Mouse (Mus musculus) right cerebral cortex, postnatal 25 days (tissue): Measurements from ENCODE around the gene Golga7b.

Experiments used
- DNase-seq: peaks from one replicate; pipeline ENCODE4 v3.0.0; 2022

The Golga7b gene

DNA sequence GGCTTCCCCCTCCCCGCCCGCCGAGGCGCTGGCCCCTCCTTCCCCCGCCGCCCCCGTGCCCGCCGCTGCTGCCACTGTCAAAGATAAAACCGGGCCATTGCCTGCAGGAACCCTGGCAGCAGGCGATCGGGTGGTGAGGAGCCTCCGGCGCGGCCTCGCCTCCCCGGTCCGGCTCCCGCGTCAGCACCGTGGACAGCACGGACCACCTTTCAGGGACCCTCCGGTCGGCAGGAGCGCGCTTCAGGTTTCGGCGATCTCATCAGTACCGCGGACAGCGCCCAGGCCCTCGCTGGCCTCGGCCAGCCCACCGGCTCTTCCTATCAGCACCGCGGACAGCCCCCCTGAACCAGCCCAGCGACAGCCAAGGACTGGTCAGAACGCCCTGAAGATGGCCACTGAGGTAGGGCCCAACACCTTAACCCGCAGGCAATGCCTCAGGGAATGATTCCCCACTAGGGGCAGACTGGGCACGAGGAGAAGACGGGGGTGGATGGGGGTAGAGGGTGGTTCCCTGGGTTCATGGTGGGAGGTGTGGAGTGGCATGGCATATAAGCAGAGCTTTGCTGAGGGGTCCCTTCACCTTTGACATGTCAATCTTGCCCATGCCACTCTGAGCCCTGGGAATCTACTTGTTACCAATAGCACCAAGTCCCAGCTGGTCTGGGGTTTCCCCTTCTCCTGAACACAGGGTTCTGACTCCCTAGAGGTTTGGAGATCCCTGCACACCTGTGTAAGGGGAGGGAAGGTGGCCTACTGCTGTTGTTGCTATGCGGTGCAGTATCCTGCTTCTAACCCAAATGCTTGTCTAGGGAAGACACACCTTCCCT lies 8.6 kb downstream of the Golga7b start:
- DNase-seq, result peak; percentile 61

DNA sequence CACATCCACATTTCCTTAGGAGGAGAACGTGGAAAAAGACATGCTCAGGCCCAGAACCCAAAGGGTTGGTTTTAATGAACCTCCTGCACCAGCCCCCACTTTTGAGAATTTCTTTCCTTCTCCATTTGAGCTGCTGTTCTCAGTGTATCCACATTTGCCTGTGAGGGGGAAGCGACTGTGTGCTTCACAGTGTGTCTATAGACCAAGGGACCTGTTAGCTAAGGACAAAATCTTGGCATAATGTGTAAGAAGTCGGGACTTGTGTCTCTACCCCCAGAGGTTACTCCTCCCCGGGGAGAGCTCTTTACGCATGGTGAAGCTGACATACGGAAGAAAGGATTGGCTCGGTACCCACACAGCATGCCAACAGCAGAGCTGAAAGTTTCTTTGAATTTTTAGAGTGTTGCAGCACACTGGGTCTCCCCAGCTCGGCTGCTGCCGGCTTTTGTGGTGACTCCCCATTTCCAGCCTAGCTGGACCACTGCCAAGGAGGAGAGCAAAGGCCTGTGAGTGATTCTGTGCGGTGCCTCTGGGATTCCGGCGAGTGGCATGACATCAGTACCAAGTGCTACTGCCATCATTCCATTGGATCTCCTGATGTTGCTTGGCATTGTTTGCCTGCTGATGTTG lies 9.4 kb downstream of the Golga7b start:
- peak; percentile 47 for DNase-seq

DNA sequence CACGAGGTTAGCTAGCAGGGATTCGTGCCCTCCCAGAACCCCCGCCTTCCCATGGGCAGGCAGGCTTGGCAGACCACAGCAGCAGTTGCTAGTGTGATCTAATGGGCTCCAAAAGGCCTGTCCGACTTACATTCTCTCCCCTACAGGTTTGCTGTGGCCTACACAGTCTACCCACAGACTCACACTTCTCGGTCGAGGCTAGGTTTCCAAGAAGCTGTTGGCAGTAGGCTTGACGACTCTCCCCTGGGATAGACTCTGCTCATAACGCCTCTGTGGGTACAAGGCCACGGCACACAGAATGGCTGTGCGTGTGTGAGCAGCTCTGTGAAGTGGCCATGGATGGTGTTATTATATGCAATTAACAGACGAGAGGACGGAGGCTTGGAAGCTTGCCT lies 9.9 kb downstream of the Golga7b start:
- no peak for DNase-seq

DNA sequence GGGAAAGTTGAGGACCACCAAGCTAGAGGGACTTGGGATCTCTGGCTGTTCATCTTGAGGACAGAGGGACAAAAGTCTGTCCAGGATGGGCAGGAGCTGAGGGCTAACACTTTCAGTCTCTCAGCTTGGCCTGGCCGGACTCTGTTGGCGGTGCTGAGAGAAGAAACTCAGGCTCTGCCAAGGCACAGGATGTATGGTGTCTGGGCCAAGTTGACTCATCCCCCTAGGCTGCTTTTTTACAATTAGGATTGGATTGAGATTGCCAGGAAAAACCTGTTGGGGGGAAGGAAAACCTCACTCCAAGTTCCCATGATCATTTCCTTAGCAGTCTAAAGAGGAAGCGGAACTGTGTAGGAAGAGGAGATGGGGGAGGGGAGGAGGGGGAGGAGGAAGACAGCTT lies 10.7 kb downstream of the Golga7b start:
- DNase-seq, result no peak

DNA sequence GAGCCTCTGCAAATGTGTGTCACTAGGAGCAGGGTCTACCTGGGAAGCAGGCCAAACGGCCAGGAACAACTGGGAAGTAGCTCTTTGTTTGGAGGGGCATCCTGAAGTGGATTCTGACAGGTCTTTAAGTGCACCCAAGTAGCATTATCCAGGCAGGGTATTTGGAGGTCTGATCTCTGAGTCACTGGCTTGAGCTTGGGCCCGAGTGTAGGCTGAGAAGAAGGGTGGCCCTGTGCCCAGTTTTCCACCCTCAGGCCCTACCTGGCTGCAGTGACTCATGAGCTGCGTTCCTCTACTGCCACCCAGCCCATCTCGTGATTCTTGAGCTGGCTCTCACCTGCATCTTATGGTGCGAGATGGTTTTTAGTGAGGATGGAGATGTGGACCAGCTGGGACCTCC lies 11.2 kb downstream of the Golga7b start:
- peak; percentile 36 for DNase-seq

DNA sequence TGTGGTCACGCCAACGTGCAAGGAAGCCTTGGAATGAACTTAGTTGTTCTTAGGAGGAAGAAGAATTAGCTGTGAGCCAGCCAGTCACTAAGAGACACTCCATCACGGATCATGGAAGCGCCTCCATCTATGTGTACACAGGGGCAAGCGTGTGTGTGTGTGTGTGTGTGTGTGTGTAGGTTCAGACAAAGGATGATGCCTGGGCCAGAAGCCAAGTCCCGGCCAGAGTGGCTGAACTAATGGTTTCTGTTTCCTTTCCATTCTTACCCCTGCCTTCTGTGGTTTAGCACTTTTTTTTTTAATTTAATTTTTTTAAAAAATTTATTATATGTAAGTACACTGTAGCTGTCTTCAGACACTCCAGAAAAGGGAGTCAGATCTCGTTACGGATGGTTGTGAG lies 13.1 kb downstream of the Golga7b start:
- no peak for DNase-seq

DNA sequence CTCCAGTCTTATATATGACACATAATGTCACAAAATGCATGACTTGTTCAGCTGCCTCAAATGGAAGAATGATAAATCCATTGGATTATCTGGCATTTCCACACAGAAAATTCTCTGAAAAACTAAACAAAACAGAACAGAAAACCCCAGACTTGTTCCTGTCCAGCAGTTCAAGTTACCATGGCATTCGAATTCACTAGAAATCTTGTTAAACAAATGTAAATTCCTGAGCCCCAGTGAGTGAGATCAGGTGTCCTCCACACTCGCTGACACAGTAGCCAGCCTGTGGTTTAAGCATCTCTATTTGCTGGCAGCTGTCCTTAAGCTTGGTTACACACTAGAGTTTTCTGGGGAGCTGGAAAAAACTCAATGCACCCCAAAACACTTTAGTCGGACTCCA lies 16.1 kb downstream of the Golga7b start:
- no peak for DNase-seq

DNA sequence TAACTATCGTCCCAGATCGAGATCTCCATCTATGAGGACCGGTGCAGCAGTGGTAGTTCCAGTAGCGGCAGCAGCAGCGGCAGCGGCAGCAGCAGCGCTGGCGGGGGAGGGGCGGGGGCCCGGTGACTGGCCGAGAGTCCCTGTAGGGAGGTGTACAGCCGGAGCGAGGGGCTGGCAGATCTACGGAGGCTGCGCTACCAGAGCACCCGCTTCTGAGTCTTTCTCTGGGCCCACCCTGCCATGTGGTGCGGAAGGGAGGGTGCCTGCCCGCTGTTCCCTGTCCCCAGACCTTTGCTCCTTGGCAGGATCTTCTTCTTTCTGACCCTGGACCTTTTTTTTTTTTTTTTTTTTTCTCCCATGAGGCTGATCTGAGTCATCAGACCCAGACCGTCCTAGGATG lies 21.0 kb downstream of the Golga7b start:
- no peak for DNase-seq

DNA sequence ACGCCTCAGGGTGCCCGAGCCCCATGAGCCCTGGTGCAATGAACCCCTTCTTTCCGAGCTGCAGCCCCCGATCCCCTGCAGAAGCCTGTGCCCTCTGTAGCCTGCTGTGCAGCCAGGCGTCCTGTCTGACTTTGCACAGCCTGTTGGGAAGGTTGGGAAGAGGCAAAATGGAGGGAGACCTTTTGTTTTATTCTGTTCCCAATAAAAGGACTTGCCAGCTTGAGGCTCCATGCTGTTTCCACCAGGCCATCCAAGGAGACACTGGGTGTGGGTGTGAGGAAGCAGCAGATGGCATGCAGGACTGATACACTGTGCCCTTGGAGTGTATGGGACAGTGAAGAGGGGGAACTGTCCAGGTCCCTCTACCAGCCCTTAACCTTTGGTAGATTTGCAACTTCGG lies 22.7 kb downstream of the Golga7b start:
- DNase-seq, result no peak

DNA sequence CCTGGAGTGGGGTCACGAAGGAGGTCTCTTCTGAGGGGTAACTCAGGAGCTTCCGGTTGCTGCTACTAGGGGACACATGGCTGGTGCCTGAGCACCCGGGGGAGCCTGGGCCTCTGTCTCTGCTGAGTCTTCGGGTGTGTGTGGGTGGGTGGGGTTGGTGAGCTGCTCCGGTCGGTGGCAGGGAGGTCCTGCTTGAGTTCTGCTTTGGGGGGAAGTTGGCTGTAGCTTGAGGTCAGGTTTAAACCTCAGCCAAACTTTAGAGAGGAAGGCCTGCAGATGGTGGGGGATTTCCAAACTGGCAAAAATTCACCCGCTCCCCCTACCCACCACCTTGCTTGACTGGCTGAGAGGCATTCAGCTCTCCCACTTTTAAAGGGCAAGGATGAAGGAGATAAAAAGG lies 23.8 kb downstream of the Golga7b start:
- DNase-seq, result no peak

DNA sequence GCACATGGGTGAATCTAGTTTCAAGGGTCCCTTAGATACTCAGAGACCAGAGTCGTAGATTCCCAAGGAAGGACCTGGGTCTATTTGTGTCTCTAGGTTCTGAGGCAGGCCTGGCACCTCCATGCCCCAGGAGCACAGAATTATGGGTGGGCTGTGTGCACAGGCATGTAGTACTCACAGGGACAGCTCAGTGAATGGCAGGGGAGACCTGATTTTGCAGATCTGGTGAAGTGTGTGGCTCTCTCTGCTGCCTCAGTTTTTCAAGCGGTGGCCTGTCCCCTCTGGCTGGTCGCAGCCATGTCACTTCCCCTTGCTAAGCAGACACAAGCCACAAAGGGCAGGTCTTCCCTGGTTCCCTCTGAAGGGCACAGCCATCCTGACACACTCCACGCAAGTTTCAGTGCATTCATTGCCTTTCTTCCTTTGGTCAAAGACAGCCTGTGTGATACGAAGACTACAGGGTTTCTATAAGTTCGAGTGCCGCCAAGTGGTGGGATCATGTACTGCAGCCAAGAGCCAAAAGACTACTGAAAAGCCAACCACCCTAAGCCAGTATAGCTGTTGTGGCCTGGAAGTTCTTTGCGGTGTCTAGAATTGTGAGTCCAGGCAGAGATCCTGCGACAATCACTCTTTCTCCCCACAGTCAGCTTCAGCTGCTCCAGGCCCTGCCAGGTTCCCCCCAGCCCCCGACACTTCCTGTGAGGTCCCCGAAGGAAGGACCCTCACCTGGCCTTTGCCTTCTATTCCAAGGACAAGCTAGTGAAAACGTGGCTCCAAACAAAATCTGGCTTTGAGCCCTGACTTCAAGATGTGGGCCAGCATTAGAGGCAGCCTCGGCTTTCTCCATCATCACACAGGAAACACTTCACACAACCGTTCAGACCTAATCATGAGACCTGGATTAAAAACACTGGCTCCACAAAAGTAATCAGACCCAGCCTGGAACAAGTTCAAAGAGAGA lies 24.9 kb downstream of the Golga7b start:
- DNase-seq, result peak; percentile 84

DNA sequence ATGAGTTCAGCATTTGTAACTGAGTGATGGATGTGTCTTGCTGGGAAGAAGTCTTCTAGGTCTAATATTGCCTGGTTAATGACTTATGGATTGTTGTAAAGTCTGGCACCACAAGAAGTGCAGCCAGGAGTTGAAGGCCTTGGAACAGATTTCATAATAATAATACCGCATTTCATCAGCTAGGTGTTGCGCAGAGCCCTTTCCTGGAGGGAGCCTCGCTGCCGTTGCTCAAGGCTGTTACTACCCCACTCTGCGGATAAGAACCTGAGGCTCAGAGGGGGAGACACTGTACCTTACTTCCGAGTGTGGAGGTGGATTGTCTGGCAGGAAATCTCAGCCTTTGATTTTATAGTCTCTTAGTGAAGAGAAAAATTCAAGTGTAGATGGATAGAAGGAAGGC lies 29.9 kb downstream of the Golga7b start:
- DNase-seq, result no peak

DNA sequence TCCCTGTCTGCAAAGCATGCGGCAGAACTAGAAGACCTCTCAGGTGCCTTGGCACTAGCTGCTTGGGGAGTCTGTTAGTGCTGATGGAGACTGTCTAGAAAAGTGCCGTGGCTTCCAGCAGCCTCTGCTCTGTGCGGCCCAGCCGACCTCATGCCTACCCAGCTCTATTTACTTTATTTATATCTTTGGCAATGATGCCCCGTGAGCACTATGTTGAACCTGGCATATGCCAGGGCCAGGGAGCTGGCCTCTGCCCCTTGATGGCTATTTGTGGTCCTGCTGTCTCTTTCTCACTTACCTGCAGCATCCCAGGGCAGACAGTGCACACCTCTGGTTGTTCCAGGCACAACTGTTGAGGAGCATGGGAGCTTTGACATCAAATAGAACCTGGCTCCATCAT lies 31.1 kb downstream of the Golga7b start:
- DNase-seq, result no peak

DNA sequence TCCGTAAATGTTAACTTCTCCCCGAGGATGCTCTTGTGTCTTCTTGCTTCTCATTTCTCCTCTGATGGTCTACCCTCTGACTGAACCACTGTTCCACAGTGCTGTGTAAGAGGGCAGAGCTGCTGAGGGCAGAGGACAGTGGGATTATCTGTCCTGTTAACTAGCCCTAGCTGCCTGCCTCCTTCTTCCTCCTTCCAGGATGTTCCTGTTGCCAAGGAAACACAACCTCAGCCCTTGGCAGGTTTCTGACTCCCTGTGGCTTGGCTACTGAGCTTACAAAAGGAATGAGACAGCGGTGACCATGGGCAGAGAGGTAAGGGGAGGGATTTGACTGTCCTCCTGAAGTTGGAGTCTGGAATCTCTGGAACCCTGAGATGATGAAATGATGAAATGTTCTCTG lies 32.2 kb downstream of the Golga7b start:
- DNase-seq, result no peak

DNA sequence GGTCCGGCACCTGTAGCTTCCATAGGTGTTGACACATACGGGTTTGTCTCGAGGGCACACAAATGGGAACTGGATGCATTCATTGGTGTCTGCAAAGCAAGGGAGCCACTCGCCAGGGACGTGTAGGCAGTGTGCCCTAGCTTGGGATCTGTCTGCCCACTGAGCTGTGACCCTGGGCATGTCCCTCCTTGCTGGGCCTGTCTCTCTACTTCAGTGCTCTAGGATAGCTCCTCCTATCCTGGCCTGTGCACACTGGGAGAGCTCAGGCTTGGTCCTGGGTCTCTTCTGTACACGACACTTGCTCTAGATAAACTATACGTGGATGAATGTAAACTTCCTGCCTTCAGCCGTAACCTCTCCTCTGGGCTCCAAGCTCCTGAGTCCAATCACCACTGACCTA lies 36.8 kb downstream of the Golga7b start:
- no peak for DNase-seq

DNA sequence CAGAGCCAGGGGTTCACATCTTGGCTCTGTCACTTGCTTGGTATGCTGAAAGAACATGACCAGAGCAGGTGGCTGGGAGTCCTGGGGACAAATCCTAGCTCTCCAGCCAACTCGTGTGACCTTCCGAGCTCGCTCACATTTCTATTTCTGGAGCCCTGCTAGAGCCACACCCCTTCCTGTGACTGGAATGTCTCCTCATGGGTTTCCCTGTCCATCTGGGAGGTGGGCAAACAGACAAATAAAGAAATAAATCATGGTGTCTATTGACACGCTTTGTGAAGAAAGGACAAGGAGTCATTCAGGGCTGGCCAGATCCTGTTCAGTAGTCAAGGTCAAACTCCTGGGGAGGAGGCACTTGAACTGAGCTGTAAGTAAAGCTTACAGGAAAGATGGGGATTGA lies 41.0 kb downstream of the Golga7b start:
- DNase-seq, result no peak

DNA sequence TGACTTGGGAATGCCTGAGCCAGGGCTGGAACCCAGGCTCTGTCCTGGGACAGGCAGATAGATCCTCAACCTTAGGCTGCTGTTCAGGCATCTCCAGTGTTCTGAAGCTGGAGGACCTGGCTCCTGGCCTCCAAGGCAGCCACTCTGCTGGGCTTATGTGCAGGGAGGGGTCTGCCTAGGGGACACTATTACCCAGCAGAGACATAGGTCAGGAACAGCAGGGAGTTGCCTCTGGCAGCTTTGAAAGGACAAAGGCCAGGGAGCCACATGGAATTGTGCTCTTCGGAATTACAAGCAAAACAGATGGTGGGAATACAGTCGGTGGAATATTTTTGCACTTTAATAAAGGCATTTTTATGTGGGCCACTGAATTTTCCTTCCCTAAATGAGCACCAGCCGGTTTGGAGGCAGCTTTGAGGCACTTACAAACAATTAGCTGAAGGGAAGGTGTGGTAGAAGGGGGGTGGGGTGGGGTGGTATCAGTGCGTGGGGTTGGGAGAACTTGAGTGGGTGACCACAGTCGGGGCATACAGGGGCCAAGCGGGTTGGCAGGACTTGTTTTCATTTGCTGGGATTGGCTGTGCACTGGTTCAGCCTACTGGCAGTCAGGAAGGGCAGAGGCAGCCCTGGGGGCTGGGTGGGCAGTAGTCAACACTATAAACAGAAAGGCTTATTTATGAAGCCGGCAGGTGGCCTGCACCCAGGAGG lies 43.7 kb downstream of the Golga7b start:
- DNase-seq, result peak; percentile 44

DNA sequence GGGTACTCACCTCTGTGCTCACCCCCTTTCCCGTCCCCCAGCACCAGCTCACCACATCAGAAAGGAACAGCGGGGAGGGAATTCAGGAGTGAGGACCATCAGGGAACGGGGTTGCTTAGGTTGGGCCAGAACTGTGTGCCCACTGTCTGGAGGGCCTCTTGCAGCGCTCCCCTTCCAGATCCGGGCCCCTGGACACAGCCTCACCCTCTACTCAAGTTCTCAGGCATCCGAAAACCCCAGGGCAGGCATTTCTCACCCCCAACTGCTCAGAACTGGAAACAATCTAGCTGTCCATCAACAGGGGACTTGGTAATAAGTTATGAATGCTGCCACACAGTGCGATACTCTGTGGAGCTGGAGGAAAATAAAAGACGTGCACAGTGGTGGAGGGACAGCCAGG lies 44.7 kb downstream of the Golga7b start:
- DNase-seq, result no peak

DNA sequence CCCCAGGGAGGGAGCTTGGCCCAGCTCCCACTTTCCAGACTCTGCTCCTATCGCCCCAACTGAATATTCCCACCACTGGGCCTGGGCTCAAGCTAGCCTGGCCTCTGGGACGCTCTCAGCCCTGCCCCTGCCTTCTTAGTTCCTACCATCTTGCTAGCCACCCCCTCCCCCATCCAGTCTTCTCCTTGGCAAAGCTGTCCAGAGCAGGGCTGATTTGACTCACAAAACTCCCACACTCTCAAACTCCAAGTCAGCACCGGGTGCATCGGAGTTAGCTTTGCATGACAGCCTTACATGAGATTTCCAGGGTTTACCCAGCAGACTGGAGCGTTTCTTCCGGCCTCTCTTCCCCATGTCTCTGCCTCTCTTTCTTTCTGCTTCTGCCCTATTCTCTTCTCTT lies 45.8 kb downstream of the Golga7b start:
- no peak for DNase-seq

DNA sequence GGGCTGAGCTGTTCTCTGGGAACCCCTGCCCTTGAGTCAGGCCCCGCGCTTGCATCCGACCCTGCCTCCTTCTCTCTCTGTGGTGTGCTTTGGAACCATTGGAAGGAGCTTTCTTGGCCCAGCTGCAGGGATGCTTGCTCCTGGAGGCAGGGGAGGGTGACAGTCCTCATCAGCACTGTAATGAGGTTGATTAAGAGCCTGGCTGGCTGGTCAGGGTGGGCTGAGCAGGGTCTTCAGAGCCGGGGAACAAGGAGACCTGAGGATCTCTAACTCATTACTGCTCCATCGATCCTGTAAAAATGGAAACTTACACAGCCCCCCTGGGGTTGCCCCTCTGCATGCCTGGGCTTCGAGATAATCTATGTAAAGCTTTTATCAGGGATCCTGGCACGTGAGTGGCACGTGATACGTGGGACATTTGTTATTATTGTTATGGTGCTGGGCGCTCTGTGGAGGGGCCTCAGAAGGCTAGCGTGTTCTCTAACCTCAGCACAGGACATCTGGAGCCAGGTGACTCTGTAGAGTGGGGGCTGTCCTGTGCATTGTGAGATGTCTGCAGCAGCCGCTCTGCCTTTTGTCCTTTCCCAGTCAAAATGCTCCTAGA lies 55.9 kb downstream of the Golga7b start:
- no peak for DNase-seq

DNA sequence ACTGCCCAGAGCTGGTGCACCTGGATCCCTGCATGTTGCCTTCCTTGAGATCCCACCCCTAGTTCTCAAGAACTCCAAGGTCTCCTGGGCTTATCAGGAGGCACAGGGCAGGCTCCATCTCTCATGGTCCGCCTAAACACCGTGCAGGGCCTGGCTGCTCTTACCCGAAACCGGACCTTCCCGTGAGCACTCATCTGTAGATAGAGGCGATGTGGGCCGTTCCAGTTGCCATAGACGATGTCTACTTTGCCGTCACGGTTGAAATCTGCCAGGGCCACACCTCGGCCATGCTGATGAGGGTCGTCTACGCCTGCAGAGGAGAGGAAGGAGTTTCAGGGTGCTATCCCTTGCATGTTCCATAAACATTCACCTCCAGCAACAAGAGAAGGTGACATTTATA lies 57.1 kb downstream of the Golga7b start:
- DNase-seq, result no peak

DNA sequence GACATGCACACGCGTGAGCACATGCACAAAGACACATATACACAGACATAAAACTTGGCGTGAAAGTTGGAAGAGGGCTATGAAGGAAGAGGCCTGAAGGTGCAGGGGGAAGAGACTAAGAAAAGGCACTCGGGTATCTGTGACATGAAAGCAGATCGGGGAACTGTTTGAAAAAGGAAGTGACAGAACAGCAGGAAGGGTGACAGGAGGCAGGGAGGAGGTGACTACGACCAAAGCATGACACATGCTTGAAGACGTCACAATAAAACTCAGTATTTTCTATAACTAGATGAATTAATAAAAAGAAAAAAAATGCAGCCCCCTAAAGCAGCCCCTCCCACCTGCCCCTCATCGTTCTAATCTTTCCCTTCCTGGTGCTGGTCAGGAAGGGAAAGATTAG lies 58.4 kb downstream of the Golga7b start:
- no peak for DNase-seq

DNA sequence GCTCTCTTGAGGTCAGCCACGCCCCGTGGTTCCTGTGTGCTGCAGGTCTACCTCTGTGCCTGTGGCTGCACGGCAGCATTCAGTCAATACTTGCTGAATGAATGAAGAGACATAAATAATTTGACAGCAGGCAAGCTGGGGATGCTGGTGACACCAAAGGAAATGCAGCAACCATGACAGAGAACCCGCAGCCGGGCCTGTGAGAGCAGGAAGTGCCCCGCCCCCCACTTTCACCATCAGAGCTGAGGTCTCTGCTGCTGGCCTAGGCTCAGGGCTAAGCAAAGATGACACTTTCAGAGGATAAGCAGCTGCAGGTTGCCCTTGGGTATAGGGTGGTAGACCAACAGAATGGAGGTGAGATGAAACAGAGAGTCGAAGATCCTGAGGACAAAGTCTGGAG lies 58.8 kb downstream of the Golga7b start:
- no peak for DNase-seq
